Mouse (Mus musculus): ENCODE data around the gene Braf. TPM values are rescaled to one million over a fixed set of nuclear protein-coding genes. Genes with fewer than 3 reads are reported as not detected.

The Braf gene
- total and polyA plus RNA-seq, 3 experiments: 9.8 to 21.8 (median 11.2) TPM

DNA sequence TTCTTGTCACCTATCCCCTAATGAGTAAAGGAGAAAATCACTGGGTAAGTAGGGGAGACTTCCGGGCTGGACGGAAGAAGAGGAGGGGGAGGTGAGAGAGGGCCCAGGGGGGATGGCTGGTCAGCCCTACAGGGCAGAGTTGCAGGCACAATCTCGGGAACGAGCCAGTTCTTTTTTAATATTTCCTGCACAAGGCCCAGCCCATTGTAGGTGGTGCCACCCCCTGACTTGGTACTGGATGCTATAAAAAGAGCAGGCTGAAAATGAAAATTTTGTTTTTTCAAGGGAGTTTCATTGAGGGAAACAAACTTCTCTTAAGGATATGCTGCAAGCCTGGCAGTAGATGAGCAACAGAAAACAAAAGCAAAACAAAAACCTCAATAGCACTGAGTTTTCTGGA, 44.7 kb downstream of the Braf start:
- dilution Hi-C loops (cut with MboI; ENCODE audit: extremely low pct_ligation_motif_present, extremely low pct_unique_long_range_greater_than_20kb, low sequenced_read_pairs) (no loop called here), in situ Hi-C loops (cut with MboI; ENCODE audit: low pct_ligation_motif_present, low pct_unique_long_range_greater_than_20kb, low sequenced_read_pairs) (no loop called here)
- peaks cover 4 to 49% of the 10 kb centered on the region in 2 experiments for H3K4me1 ChIP-seq (ENCODE audit: control insufficient read depth in 1 of 2, insufficient read depth in 2 of 2)
- no peak overlapping the region for H3K4me3 ChIP-seq (replicated peaks in 1 of 3; ENCODE audit: low read depth in 2 of 3, low read length in 2 of 3, poor library complexity in 1 of 3)
- H3K9ac ChIP-seq (ENCODE audit: insufficient read depth, low read depth): peak overlapping the region; percentile 39
- H3K79me2 ChIP-seq (replicated peaks; ENCODE audit: control insufficient read depth, extremely low read depth, insufficient read depth, poor library complexity, severe bottlenecking): no peaks in the 10 kb centered on the region
- H3K4me2 ChIP-seq (ENCODE audit: insufficient read depth, low read depth, poor library complexity, severe bottlenecking): peak overlapping the region; percentile 67
- peaks cover 11 to 30% of the 10 kb centered on the region in 2 experiments for H3K36me3 ChIP-seq (replicated peaks in 1 of 2; ENCODE audit: control insufficient read depth in 1 of 2, insufficient read depth in 1 of 2, low read length in 1 of 2)
- peak; percentile 22 for DNase-seq (ENCODE audit: extremely low read depth)
- no peaks in the 10 kb centered on the region for H3K27me3 ChIP-seq (replicated peaks)
- H3K9me3 ChIP-seq (replicated peaks; ENCODE audit: low read length): peaks cover 3% of the 10 kb centered on the region
- no peak overlapping the region for H3K27ac ChIP-seq (ENCODE audit: insufficient read depth, low read depth)
- TF ChIP-seq CHD1 (IDR thresholded peaks at IDR 0.05; ENCODE audit: low read depth, low read length) (0 out of 2 replicates have a peak, but pooled peaks have one; percentile 21), NELFE (IDR thresholded peaks at IDR 0.05; ENCODE audit: low read depth, low read length) (no peak), ZMIZ1 (IDR thresholded peaks at IDR 0.05; ENCODE audit: low read depth, low read length) (no peak), ELF1 (IDR thresholded peaks at IDR 0.05; ENCODE audit: low read depth, low read length) (peak; percentile 46; the same call in 1 of the 2 replicates)

DNA sequence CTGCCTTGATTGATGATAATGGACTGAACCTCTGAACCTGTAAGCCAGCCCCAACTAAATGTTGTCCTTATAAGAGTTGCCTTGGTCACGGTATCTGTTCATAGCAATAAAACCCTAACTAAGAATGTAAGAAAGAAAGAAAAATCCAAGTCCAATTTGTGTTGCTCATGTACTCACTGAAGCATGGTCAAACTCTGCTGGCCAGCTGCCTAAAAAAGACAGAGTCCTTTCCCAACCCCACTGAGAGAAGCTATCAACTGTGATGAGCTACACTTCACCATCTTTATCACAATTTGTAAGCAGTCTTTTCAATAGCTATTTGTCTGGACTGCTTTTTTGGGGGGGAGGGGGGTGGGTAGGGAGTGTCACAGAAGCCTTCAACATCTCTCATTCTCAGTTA, 47.0 kb downstream of the Braf start:
- in situ Hi-C loops (cut with MboI; ENCODE audit: low pct_ligation_motif_present, low pct_unique_long_range_greater_than_20kb, low sequenced_read_pairs) (no loop called here), dilution Hi-C loops (cut with MboI; ENCODE audit: extremely low pct_ligation_motif_present, extremely low pct_unique_long_range_greater_than_20kb, low sequenced_read_pairs) (no loop called here)
- Histone ChIP-seq H3K4me2 (ENCODE audit: insufficient read depth, low read depth, poor library complexity, severe bottlenecking) (no peak overlapping the region), H3K4me3 (replicated peaks in 1 of 3; ENCODE audit: low read depth in 2 of 3, low read length in 2 of 3, poor library complexity in 1 of 3) (no peak overlapping the region), H3K9me3 (replicated peaks; ENCODE audit: low read length) (peaks cover 3% of the 10 kb centered on the region), H3K4me1 (ENCODE audit: control insufficient read depth in 1 of 2, insufficient read depth in 2 of 2) (peaks cover 4 to 39% of the 10 kb centered on the region in 2 experiments), H3K27me3 (replicated peaks) (no peaks in the 10 kb centered on the region), H3K9ac (ENCODE audit: insufficient read depth, low read depth) (no peak overlapping the region), H3K79me2 (replicated peaks; ENCODE audit: control insufficient read depth, extremely low read depth, insufficient read depth, poor library complexity, severe bottlenecking) (no peaks in the 10 kb centered on the region), H3K36me3 (replicated peaks in 1 of 2; ENCODE audit: control insufficient read depth in 1 of 2, insufficient read depth in 1 of 2, low read length in 1 of 2) (peaks cover 11 to 40% of the 10 kb centered on the region in 2 experiments), H3K27ac (ENCODE audit: insufficient read depth, low read depth) (no peak overlapping the region)
- TF ChIP-seq MEF2A (IDR thresholded peaks at IDR 0.05; ENCODE audit: borderline replicate concordance, low read depth, low read length): no peak
- TF ChIP-seq POLR2AphosphoS2 (IDR thresholded peaks at IDR 0.05; ENCODE audit: low read depth, low read length): no peak
- no peak for TF ChIP-seq ETS1 (conservative IDR thresholded peaks at IDR 0.05; ENCODE audit: low read depth, low read length)
- TF ChIP-seq MXI1 (IDR thresholded peaks at IDR 0.05; ENCODE audit: low read depth, low read length): no peak
- TF ChIP-seq ELF1 (IDR thresholded peaks at IDR 0.05; ENCODE audit: low read depth, low read length): no peak
- no peak for TF ChIP-seq TCF12 (IDR thresholded peaks at IDR 0.05; ENCODE audit: low read depth, low read length)
- TF ChIP-seq ZNF384 (IDR thresholded peaks at IDR 0.05; ENCODE audit: low read depth, low read length): no peak
- TF ChIP-seq TBP (conservative IDR thresholded peaks at IDR 0.05; ENCODE audit: low read depth, low read length): no peak
- TF ChIP-seq IRF4 (IDR thresholded peaks at IDR 0.05; ENCODE audit: low read depth, low read length): no peak
- no peak for TF ChIP-seq JUND (conservative IDR thresholded peaks at IDR 0.05; ENCODE audit: low read depth, low read length)
- no peak for DNase-seq (ENCODE audit: extremely low read depth)

DNA sequence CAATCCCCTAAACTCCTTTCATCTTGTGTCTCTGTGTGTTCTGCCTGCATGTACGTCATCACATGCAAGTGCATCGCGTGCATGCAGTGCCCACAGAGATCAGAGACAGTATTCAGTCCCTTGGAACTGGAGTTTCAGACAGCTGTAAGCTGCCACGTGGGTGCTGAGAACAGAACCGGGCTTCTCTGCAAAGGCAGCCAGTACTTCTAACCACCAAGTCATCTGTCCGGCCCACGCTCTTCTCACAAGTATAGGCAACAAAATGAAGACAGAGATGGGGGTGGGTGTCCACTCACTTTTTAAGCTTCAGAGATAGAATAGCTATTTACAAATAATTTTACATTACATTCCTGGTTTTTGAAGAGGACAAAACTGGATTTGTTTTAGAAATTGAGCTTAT, 50.2 kb downstream of the Braf start:
- Histone ChIP-seq H3K27ac (ENCODE audit: insufficient read depth, low read depth) (no peak overlapping the region), H3K4me3 (replicated peaks in 1 of 3; ENCODE audit: low read depth in 2 of 3, low read length in 2 of 3, poor library complexity in 1 of 3) (no peak overlapping the region), H3K36me3 (replicated peaks in 1 of 2; ENCODE audit: control insufficient read depth in 1 of 2, insufficient read depth in 1 of 2, low read length in 1 of 2) (peaks cover 16 to 46% of the 10 kb centered on the region in 2 experiments), H3K4me2 (ENCODE audit: insufficient read depth, low read depth, poor library complexity, severe bottlenecking) (no peak overlapping the region), H3K4me1 (ENCODE audit: control insufficient read depth in 1 of 2, insufficient read depth in 2 of 2) (peaks cover 0 to 10% of the 10 kb centered on the region in 2 experiments; a peak in 1 of 4 replicates), H3K27me3 (replicated peaks) (no peaks in the 10 kb centered on the region), H3K9ac (ENCODE audit: insufficient read depth, low read depth) (no peak overlapping the region), H3K79me2 (replicated peaks; ENCODE audit: control insufficient read depth, extremely low read depth, insufficient read depth, poor library complexity, severe bottlenecking) (no peaks in the 10 kb centered on the region), H3K9me3 (replicated peaks; ENCODE audit: low read length) (peaks cover 3% of the 10 kb centered on the region)
- no peak for TF ChIP-seq GABPA (IDR thresholded peaks at IDR 0.05; ENCODE audit: insufficient replicate concordance, low read depth, low read length)
- TF ChIP-seq ETS1 (conservative IDR thresholded peaks at IDR 0.05; ENCODE audit: low read depth, low read length): no peak
- TF ChIP-seq EP300 (IDR thresholded peaks at IDR 0.05; ENCODE audit: low read length): no peak
- no peak for TF ChIP-seq USF1 (IDR thresholded peaks at IDR 0.05; ENCODE audit: low read depth, low read length)
- TF ChIP-seq MEF2A (IDR thresholded peaks at IDR 0.05; ENCODE audit: borderline replicate concordance, low read depth, low read length): no peak
- TF ChIP-seq NRF1 (IDR thresholded peaks at IDR 0.05; ENCODE audit: low read depth, low read length): no peak
- no peak for TF ChIP-seq POLR2A (IDR thresholded peaks at IDR 0.05; ENCODE audit: low read depth, low read length)
- TF ChIP-seq SIN3A (IDR thresholded peaks at IDR 0.05; ENCODE audit: low read length): no peak
- TF ChIP-seq PAX5 (IDR thresholded peaks at IDR 0.05; ENCODE audit: low read length): no peak
- TF ChIP-seq CHD2 (IDR thresholded peaks at IDR 0.05; ENCODE audit: low read length): no peak
- TF ChIP-seq ELF1 (IDR thresholded peaks at IDR 0.05; ENCODE audit: low read depth, low read length): no peak
- no peak for TF ChIP-seq NELFE (IDR thresholded peaks at IDR 0.05; ENCODE audit: low read depth, low read length)
- no peak for TF ChIP-seq JUN (IDR thresholded peaks at IDR 0.05; ENCODE audit: insufficient read depth, low read depth, low read length)
- no peak for TF ChIP-seq TCF12 (IDR thresholded peaks at IDR 0.05; ENCODE audit: low read depth, low read length)
- no peak for TF ChIP-seq RCOR1 (conservative IDR thresholded peaks at IDR 0.05; ENCODE audit: low read depth, low read length)
- TF ChIP-seq BHLHE40 (IDR thresholded peaks at IDR 0.05; ENCODE audit: low read depth, low read length): no peak
- no peak for TF ChIP-seq MAX (IDR thresholded peaks at IDR 0.05; ENCODE audit: low read length)
- DNase-seq (ENCODE audit: extremely low read depth): no peak
- dilution Hi-C loops (cut with MboI; ENCODE audit: extremely low pct_ligation_motif_present, extremely low pct_unique_long_range_greater_than_20kb, low sequenced_read_pairs) (no loop called here), in situ Hi-C loops (cut with MboI; ENCODE audit: low pct_ligation_motif_present, low pct_unique_long_range_greater_than_20kb, low sequenced_read_pairs) (no loop called here)

Data from CH12.LX (cell line).